Mouse (Mus musculus): Measurements from ENCODE around the gene Lamb3.

- TF ChIP-seq CTCF (IDR thresholded peaks at IDR 0.05; ENCODE audit: low read depth) (no peak), EP300 (IDR thresholded peaks at IDR 0.05; ENCODE audit: low read depth) (no peak)
Measured at GRCm38 (mm10) chr1:193167746-193168145, 39.8 kb upstream of the Lamb3 start, which contains the start of gene A130010J15Rik.

All from liver, postnatal 0 days (tissue).